ENCODE assay signal across 8 mouse cellular contexts in genomic region chr4:108362321-108363261, GRCm38 (mm10). TPM values are rescaled to one million over a fixed set of nuclear protein-coding genes. Genes with fewer than 3 reads are reported as not detected.
A peak's percentile ranks its signal among the peaks of the same experiment; 100 is the strongest.
DNase-seq lines count a peak whose midpoint lies in the region; ATAC-seq lines count a peak whose summit lies in the region.

No protein-coding gene starts in this region.

- peak; percentile 50 for ATAC-seq in lung, embryonic 15.5 days (ENCODE audit: borderline replicate concordance, extremely low read depth, low FRiP score, low TSS enrichment)
- ATAC-seq in neural tube, embryonic 15.5 days (ENCODE audit: low FRiP score): no peak

- H3K27me3 ChIP-seq in lung, embryonic 15.5 days: no peaks in the 10 kb centered on the region
- H3K27me3 ChIP-seq in neural tube, embryonic 15.5 days (replicated peaks): no peaks in the 10 kb centered on the region

- no peak for DNase-seq in lung, postnatal 25 days (ENCODE audit: low spot score)
- peak; percentile 41 to 54 for DNase-seq in heart, postnatal 10 days
- DNase-seq in large intestine, adult 2 months (ENCODE audit: low read depth, low spot score): peak; percentile 29
- DNase-seq in B cell, adult 2 months: no peak
- no peak for DNase-seq in spleen, postnatal 10 days (ENCODE audit: low spot score in 2 of 2)
- no peak for DNase-seq in gastrocnemius, adult 8-10 months (ENCODE audit: low spot score in 2 of 2)

- peak overlapping the region; percentile 16 for H3K4me2 ChIP-seq in lung, embryonic 15.5 days
- peak overlapping the region; percentile 36 for H3K4me2 ChIP-seq in neural tube, embryonic 15.5 days

- H3K4me3 ChIP-seq in lung, embryonic 15.5 days: no peak overlapping the region
- no peak overlapping the region for H3K4me3 ChIP-seq in neural tube, embryonic 15.5 days (replicated peaks)

- 5% methylated on average over 18 of the region's 18 CpGs for WGBS in lung, embryonic 15.5 days
- 15% methylated on average over 18 of the region's 18 CpGs for WGBS in large intestine, adult 2 months
- WGBS in neural tube, embryonic 15.5 days: 5% methylated on average over 18 of the region's 18 CpGs

- no peaks in the 10 kb centered on the region for H3K36me3 ChIP-seq in lung, embryonic 15.5 days
- no peaks in the 10 kb centered on the region for H3K36me3 ChIP-seq in neural tube, embryonic 15.5 days

- H3K27ac ChIP-seq in lung, embryonic 15.5 days: peak overlapping the region; percentile 79
- H3K27ac ChIP-seq in neural tube, embryonic 15.5 days (replicated peaks): peak overlapping the region; percentile 61

- intact Hi-C loops in heart, postnatal 10 days (cut with DNase I): no loop called here

- H3K9ac ChIP-seq in lung, embryonic 15.5 days: no peak overlapping the region
- peak overlapping the region; percentile 20; the same call in 1 of the 2 replicates for H3K9ac ChIP-seq in neural tube, embryonic 15.5 days (replicated peaks)

- H3K9me3 ChIP-seq in lung, embryonic 15.5 days: no peaks in the 10 kb centered on the region
- no peaks in the 10 kb centered on the region for H3K9me3 ChIP-seq in neural tube, embryonic 15.5 days (replicated peaks)

- H3K4me1 ChIP-seq in lung, embryonic 15.5 days: peaks cover 48% of the 10 kb centered on the region
- peaks cover 53% of the 10 kb centered on the region for H3K4me1 ChIP-seq in neural tube, embryonic 15.5 days

RNA-seq across cellular contexts. Expression of gene Shisal2a, which starts 20.6 kb away (rescaled TPM):
- polyA plus RNA-seq in lung, embryonic 15.5 days (2015; fragmentation: Nextera tagmentation; extraction: Ambion mirVana): 0.36 and 0.88 TPM in 2 replicates
- total RNA-seq in heart, postnatal 10 days (2021): not detected
- not detected in 2 replicates for polyA plus RNA-seq in large intestine, adult 2 months (2012; rRNA removed)
- 4.0 and 6.3 TPM in 2 replicates for polyA plus RNA-seq in neural tube, embryonic 15.5 days (2015; fragmentation: Nextera tagmentation; extraction: Ambion mirVana)
- not detected for total RNA-seq in gastrocnemius, adult 8-10 months (2022)

RNA-seq across cellular contexts. Expression of gene Coa7, which starts 34.7 kb away (rescaled TPM):
- polyA plus RNA-seq in lung, embryonic 15.5 days (2015; fragmentation: Nextera tagmentation; extraction: Ambion mirVana): 45.2 and 47.3 TPM in 2 replicates
- 10 to 100 TPM; 45.8 to 48.5 TPM for total RNA-seq in heart, postnatal 10 days (2021)
- polyA plus RNA-seq in large intestine, adult 2 months (2012; rRNA removed): 14.5 and 17.9 TPM in 2 replicates
- 42.6 and 46.8 TPM in 2 replicates for polyA plus RNA-seq in neural tube, embryonic 15.5 days (2015; fragmentation: Nextera tagmentation; extraction: Ambion mirVana)
- total RNA-seq in gastrocnemius, adult 8-10 months (2022): 10 to 100 TPM; 26.4 to 40.8 (median 33.7) TPM

RNA-seq across cellular contexts. Expression of gene Gpx7, which starts 44.2 kb away (rescaled TPM):
- polyA plus RNA-seq in lung, embryonic 15.5 days (2015; fragmentation: Nextera tagmentation; extraction: Ambion mirVana): 86.3 and 88.2 TPM in 2 replicates
- total RNA-seq in heart, postnatal 10 days (2021): 10 to 100 TPM; 22.3 to 22.6 TPM
- 5.6 and 9.0 TPM in 2 replicates for polyA plus RNA-seq in large intestine, adult 2 months (2012; rRNA removed)
- polyA plus RNA-seq in neural tube, embryonic 15.5 days (2015; fragmentation: Nextera tagmentation; extraction: Ambion mirVana): 36.9 and 37.9 TPM in 2 replicates
- total RNA-seq in gastrocnemius, adult 8-10 months (2022): 10 to 100 TPM in 1 of 4 experiments, 1 to 10 TPM in 3; 5.0 to 11.8 (median 5.7) TPM

Comparison
In these comparisons a context has a peak if more than half of its experiments do, and no peak if none do; other contexts are left out.
1. DNase-seq: peak in heart, postnatal 10 days (2 of 2) and large intestine, adult 2 months (single experiment); none in lung, postnatal 25 days (single experiment), B cell, adult 2 months (0 of 2), spleen, postnatal 10 days (0 of 2) and gastrocnemius, adult 8-10 months (0 of 2).